Mouse (Mus musculus): Measurements from ENCODE around the gene Jaml. TPM values are rescaled to one million over a fixed set of nuclear protein-coding genes. Genes with fewer than 3 reads are reported as not detected.

Gene Jaml
- polyA plus RNA-seq, 1 experiment from 2014 or later: not detected

DNA sequence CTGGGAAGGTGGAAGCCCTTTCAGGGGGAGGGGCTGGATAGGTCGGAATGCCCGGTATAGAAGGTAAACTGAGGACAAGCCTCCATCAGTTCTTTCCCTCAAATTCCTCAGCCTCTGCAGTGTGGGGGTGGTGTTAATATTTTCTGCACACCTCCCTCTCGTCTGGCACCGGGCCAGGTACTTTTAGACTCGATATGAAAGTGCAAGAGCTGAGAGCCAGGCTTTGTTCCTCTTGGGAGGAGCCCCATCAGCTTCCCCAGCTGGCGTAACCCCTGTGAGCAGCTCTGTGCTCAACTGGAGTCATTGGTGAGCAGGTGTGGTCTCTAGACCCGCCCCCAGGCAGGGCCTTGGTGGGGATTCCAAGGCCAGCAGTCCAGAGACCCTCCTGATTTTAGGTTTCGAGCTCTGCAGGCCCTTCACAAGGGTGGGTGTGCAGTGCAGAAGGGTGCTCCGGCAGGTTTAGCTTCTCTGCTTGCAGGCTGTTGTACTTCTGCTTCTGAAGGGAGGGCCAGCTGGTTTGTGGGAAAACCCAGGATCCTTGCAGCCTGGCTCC lies 43.3 kb downstream of the Jaml start:
- Histone ChIP-seq H3K9me3 (ENCODE audit: control insufficient read depth, low read length) (no peaks in the 10 kb centered on the region), H3K9ac (replicated peaks; ENCODE audit: low read depth, low read length) (peak overlapping the region; percentile 37; the same call in 1 of the 2 replicates), H3K4me2 (ENCODE audit: low read depth, low read length) (peak overlapping the region; percentile 46), H3K27me3 (ENCODE audit: control insufficient read depth, insufficient read depth, low read length) (no peaks in the 10 kb centered on the region), H3K27ac (ENCODE audit: low read depth, low read length) (no peak overlapping the region), H3K4me1 (ENCODE audit: control insufficient read depth, insufficient read depth, low read length) (peaks cover 17% of the 10 kb centered on the region), H3K4me3 (ENCODE audit: low read depth, low read length) (no peak overlapping the region), H3K36me3 (ENCODE audit: control insufficient read depth, insufficient read depth, low read length) (peaks cover 8% of the 10 kb centered on the region)
- ATAC-seq (ENCODE audit: low read depth): peak; percentile 38; the same call in 1 of the 2 replicates
- 37% methylated on average over 9 of the region's 9 CpGs for WGBS

DNA sequence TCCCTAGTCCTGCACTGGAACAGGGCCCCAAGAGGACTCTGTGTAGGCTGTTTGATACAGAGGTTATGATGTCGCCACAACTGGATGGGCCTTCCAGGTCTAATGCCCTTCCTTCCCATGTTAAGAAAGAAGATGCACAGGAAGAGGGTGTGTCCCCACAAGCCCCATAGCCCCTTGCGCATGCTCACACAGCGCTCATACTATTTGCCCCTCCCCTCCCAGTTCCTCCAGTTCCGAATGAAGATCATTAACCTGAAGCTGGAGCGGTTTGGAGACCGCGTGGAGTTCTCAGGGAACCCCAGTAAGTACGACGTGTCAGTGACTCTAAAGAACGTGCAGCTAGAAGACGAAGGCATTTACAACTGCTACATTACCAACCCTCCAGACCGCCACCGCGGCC lies 46.2 kb downstream of the Jaml start:
- Histone ChIP-seq H3K4me1 (ENCODE audit: control insufficient read depth, insufficient read depth, low read length) (peaks cover 9% of the 10 kb centered on the region), H3K27ac (ENCODE audit: low read depth, low read length) (no peak overlapping the region), H3K27me3 (ENCODE audit: control insufficient read depth, insufficient read depth, low read length) (0 out of 2 replicates have a peak, but pooled peaks cover 2% of the 10 kb centered on the region), H3K9ac (replicated peaks; ENCODE audit: low read depth, low read length) (no peak overlapping the region), H3K4me2 (ENCODE audit: low read depth, low read length) (no peak overlapping the region), H3K36me3 (ENCODE audit: control insufficient read depth, insufficient read depth, low read length) (peaks cover 8% of the 10 kb centered on the region), H3K9me3 (ENCODE audit: control insufficient read depth, low read length) (no peaks in the 10 kb centered on the region), H3K4me3 (ENCODE audit: low read depth, low read length) (no peak overlapping the region)
- no peak for ATAC-seq (ENCODE audit: low read depth)
- 91% methylated on average over 14 of the region's 14 CpGs for WGBS

DNA sequence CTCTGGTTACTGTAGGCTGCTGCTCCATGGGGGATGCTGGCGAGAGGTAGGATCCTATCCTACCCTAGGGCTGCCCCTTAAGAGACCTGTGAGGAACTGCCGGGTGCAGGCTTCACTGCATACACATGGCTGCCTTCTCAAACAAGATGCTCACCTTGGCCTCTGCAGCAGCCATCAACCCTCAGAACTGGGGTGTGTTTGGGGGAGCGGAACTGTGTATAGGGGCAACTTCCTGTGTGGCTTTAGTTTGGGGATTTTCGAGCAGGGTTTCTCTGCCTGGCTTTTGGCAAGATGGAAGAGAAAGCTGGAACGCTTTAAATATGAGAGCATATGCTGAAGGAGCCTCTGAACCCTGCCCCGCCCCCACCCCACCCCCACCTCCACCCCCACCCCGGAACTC lies 48.0 kb downstream of the Jaml start:
- WGBS: 68% methylated on average over 7 of the region's 7 CpGs
- no peak overlapping the region for H3K4me3 ChIP-seq (ENCODE audit: low read depth, low read length)
- ATAC-seq (ENCODE audit: low read depth): no peak
- H3K27ac ChIP-seq (ENCODE audit: low read depth, low read length): no peak overlapping the region
- peaks cover 7% of the 10 kb centered on the region for H3K4me1 ChIP-seq (ENCODE audit: control insufficient read depth, insufficient read depth, low read length)
- peaks cover 8% of the 10 kb centered on the region for H3K36me3 ChIP-seq (ENCODE audit: control insufficient read depth, insufficient read depth, low read length)
- no peaks in the 10 kb centered on the region for H3K9me3 ChIP-seq (ENCODE audit: control insufficient read depth, low read length)
- H3K4me2 ChIP-seq (ENCODE audit: low read depth, low read length): no peak overlapping the region
- no peak overlapping the region for H3K9ac ChIP-seq (replicated peaks; ENCODE audit: low read depth, low read length)
- H3K27me3 ChIP-seq (ENCODE audit: control insufficient read depth, insufficient read depth, low read length): 0 out of 2 replicates have a peak, but pooled peaks cover 2% of the 10 kb centered on the region

DNA sequence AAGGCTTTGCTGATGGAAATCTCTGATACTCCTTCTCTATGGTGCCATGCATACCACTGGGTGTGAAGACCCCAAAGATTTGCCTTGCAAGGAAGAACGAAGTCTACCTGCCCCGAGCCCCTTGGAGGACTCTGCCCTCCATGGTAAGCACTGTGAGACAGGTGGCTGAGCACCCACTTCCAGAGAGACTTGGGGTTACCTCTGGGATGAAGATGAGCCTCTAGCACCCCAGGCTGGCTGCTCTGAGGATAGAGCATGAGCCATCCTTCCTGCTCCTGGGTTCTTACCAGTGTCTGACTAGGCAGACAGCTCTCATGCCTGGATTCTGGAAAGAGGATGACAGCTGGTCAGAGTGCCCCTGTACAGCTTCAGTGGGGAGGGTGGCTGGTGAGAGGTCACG lies 51.1 kb downstream of the Jaml start:
- H3K27me3 ChIP-seq (ENCODE audit: control insufficient read depth, insufficient read depth, low read length): 0 out of 2 replicates have a peak, but pooled peaks cover 2% of the 10 kb centered on the region
- 86% methylated on average over 3 of the region's 3 CpGs for WGBS
- peaks cover 5% of the 10 kb centered on the region for H3K36me3 ChIP-seq (ENCODE audit: control insufficient read depth, insufficient read depth, low read length)
- H3K9me3 ChIP-seq (ENCODE audit: control insufficient read depth, low read length): no peaks in the 10 kb centered on the region
- H3K4me1 ChIP-seq (ENCODE audit: control insufficient read depth, insufficient read depth, low read length): no peaks in the 10 kb centered on the region
- no peak overlapping the region for H3K27ac ChIP-seq (ENCODE audit: low read depth, low read length)
- H3K4me3 ChIP-seq (ENCODE audit: low read depth, low read length): no peak overlapping the region
- no peak overlapping the region for H3K4me2 ChIP-seq (ENCODE audit: low read depth, low read length)
- no peak overlapping the region for H3K9ac ChIP-seq (replicated peaks; ENCODE audit: low read depth, low read length)
- no peak for ATAC-seq (ENCODE audit: low read depth)

DNA sequence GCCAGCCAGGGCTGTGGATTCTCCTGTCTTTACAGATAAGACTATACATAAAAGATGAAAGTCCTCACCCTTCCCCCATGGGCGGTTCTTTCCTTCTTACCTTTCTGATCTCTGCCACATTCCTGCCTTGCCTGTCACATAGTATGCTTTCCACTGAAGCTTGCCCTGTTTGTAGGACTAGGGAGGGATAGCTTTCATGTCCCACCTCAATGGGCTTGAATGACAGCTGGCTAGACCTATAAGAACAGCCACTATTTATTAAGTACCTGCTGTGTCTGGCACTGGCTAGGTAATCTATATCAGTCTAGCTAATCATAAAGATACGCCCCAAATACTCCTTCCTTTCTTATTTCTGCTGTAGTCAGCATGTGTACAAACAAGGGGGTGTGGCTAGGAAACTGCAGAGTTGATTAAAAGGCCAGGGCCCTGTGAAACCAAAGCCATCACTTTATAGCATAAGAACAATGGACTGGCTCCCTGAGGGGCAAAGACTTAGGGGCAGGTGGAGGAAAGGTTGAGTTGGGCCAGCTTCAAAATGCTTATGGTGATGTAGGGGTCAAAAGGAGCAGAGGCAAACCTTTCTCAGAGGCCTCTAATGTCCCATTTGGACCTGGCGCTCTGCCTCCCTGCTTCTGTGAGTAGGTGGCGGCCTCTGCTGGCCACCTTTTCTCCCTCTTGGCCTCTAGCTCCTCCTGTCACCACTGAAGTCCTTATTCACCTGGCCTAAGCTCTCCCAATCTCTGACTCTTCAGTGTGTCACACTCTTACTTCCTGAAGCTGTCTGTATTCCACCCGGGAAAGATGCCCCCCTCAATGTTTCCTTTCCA lies 54.7 kb downstream of the Jaml start:
- 23% methylated on average over 5 of the region's 5 CpGs for WGBS
- Histone ChIP-seq H3K4me1 (ENCODE audit: control insufficient read depth, insufficient read depth, low read length) (peaks cover 5% of the 10 kb centered on the region; the same call in 1 of the 2 replicates), H3K27ac (ENCODE audit: low read depth, low read length) (no peak overlapping the region), H3K9me3 (ENCODE audit: control insufficient read depth, low read length) (no peaks in the 10 kb centered on the region), H3K36me3 (ENCODE audit: control insufficient read depth, insufficient read depth, low read length) (no peaks in the 10 kb centered on the region), H3K4me2 (ENCODE audit: low read depth, low read length) (no peak overlapping the region), H3K4me3 (ENCODE audit: low read depth, low read length) (no peak overlapping the region), H3K9ac (replicated peaks; ENCODE audit: low read depth, low read length) (no peak overlapping the region), H3K27me3 (ENCODE audit: control insufficient read depth, insufficient read depth, low read length) (peaks cover 22% of the 10 kb centered on the region)
- ATAC-seq (ENCODE audit: low read depth): no peak

DNA sequence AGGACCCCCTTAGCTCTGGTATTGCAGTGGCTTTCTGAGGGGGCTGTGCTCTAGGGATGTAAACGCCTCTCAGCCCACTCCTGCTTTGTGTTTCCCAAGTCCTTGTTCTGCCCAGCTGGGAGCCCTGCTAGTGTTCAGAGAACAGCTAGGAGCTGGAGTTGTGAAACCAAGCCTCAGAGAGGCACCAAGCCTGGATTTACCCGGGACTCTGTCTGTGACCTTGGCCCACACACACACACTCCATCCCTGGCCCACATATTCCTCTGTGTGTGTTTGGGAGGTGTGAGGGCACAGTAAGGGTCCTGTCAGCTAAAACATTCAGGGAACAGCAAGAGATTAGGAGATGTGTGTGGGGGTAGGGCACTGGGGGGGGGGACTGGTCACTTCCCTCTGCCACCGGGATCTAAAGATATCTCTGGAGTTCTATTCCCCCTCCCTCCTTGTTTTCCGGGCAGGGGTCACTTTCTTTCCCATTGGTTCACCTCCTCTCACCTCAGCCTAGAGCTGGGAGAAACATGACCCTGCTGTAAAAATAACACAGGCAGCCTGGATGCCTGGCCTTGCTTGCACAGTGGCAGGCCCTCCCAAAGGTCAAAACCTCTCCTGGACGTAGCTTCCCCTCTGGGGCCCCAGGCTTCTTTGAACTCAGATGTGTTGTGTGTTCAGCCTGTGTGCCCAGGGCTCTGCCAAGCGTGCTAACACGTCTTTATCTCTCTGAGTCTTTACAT lies 57.6 kb downstream of the Jaml start:
- H3K9ac ChIP-seq (replicated peaks; ENCODE audit: low read depth, low read length): no peak overlapping the region
- peaks cover 5% of the 10 kb centered on the region; the same call in 1 of the 2 replicates for H3K4me1 ChIP-seq (ENCODE audit: control insufficient read depth, insufficient read depth, low read length)
- H3K27me3 ChIP-seq (ENCODE audit: control insufficient read depth, insufficient read depth, low read length): peaks cover 34% of the 10 kb centered on the region
- H3K9me3 ChIP-seq (ENCODE audit: control insufficient read depth, low read length): no peaks in the 10 kb centered on the region
- no peaks in the 10 kb centered on the region for H3K36me3 ChIP-seq (ENCODE audit: control insufficient read depth, insufficient read depth, low read length)
- 12% methylated on average over 7 of the region's 7 CpGs for WGBS
- no peak overlapping the region for H3K4me3 ChIP-seq (ENCODE audit: low read depth, low read length)
- no peak overlapping the region for H3K27ac ChIP-seq (ENCODE audit: low read depth, low read length)
- no peak overlapping the region for H3K4me2 ChIP-seq (ENCODE audit: low read depth, low read length)
- no peak for ATAC-seq (ENCODE audit: low read depth)

DNA sequence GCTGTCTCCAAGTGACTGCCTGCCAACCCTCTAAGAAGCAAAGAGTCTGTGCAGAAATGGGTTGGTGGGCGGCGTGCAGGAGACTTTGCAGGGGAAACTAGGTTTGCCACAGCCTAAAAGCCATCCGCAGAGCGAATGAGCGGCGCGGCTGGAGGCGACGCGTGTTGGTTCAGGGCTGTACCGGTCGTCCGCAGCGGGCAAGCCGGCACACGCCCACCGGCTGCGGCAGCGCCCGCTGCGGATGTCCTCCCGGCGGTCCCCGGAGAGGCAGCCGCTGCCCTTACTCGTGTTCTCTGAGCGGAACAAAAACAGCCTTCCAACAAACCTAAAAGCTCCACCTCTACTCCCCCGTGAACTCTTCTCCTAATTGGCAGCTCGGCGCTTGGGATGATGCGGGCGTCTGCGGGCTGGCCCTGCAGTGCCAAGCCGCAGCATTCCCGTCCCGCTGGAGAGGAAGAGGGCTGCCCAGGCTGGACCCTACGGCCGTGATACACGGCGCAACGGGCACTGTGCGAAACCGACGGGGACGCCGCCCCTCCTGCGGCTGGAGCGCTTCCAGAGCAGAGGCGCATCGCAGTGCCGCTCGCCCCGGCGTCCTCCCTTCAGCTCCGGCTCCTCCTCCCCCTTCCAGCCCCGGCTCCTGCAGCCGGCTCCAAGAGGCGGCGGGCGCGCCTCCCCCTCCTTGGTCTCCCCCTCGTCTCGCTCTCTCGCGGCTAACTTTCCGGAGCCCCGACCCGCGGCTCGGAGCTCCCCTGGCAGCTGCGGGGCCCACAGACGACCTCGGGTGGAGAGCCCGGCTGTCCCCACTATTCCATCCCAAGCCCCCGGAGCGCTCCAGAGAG lies 59.4 kb downstream of the Jaml start, which contains the start of gene Scn4b:
Scn4b (plus strand) TSS at position 205 of the 842 bp plus-strand sequence.
- ATAC-seq (ENCODE audit: low read depth): peak; percentile 63; the same call in 1 of the 2 replicates
- Histone ChIP-seq H3K4me1 (ENCODE audit: control insufficient read depth, insufficient read depth, low read length) (peaks cover 5% of the 10 kb centered on the region; the same call in 1 of the 2 replicates), H3K9me3 (ENCODE audit: control insufficient read depth, low read length) (no peaks in the 10 kb centered on the region), H3K4me2 (ENCODE audit: low read depth, low read length) (peak within 1 kb of the TSS; percentile 83), H3K27me3 (ENCODE audit: control insufficient read depth, insufficient read depth, low read length) (peaks cover 34% of the 10 kb centered on the region), H3K9ac (replicated peaks; ENCODE audit: low read depth, low read length) (peak within 1 kb of the TSS; percentile 39), H3K4me3 (ENCODE audit: low read depth, low read length) (peak within 1 kb of the TSS; percentile 44), H3K27ac (ENCODE audit: low read depth, low read length) (no peak within 1 kb of the TSS), H3K36me3 (ENCODE audit: control insufficient read depth, insufficient read depth, low read length) (no peaks in the 10 kb centered on the region)
- WGBS: under 1% methylated on average over 68 of the region's 76 CpGs

DNA sequence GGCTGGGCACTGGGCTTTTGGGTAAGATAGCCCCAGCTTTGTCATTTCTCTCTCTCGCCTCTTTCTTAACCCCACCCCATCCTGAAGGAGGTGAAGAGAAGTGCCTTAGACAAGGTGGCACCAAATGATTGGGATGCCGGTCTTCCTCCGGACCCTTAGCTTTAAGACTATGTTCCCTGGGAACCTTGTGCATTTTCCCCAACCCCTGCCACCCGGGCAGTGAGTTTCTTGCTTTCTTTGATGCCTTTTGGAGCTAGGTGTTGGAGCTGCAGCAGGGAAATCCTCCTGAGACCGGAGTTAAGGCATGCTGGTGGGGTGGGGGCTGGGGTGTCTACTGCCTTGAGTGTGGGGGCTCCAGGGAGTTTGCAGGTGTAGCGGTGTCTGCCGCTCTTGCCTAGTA lies 60.1 kb downstream of the Jaml start:
- H3K27me3 ChIP-seq (ENCODE audit: control insufficient read depth, insufficient read depth, low read length): peaks cover 37% of the 10 kb centered on the region
- WGBS: 4% methylated on average over 7 of the region's 7 CpGs
- peak overlapping the region; percentile 83 for H3K4me2 ChIP-seq (ENCODE audit: low read depth, low read length)
- H3K9ac ChIP-seq (replicated peaks; ENCODE audit: low read depth, low read length): no peak overlapping the region
- no peak overlapping the region for H3K27ac ChIP-seq (ENCODE audit: low read depth, low read length)
- H3K36me3 ChIP-seq (ENCODE audit: control insufficient read depth, insufficient read depth, low read length): no peaks in the 10 kb centered on the region
- H3K4me1 ChIP-seq (ENCODE audit: control insufficient read depth, insufficient read depth, low read length): peaks cover 5% of the 10 kb centered on the region; the same call in 1 of the 2 replicates
- H3K4me3 ChIP-seq (ENCODE audit: low read depth, low read length): peak overlapping the region; percentile 44
- no peak for ATAC-seq (ENCODE audit: low read depth)
- H3K9me3 ChIP-seq (ENCODE audit: control insufficient read depth, low read length): no peaks in the 10 kb centered on the region
